Mouse (Mus musculus) ES-Bruce4 (cell line): ENCODE results near the gene Gal3st2. TPM values are rescaled to one million over a fixed set of nuclear protein-coding genes. Genes with fewer than 3 reads are reported as not detected.
"Not testable (repeated sequence)": the region's sequence is repeated elsewhere in the genome, so short reads cannot be mapped to it uniquely, and the experiment has no call there.

Source experiments
- H3K27ac ChIP-seq: 2 replicates; pipeline ENCODE4 v1.5.1; 2012; ENCODE audit warnings: low read length, inconsistent platforms; ENCODE audit not compliant: insufficient read depth
- H3K27me3 ChIP-seq: 2 replicates; pipeline ENCODE4 v1.6.1; 2012; ENCODE audit warnings: mild to moderate bottlenecking, low read length, inconsistent platforms; ENCODE audit not compliant: control insufficient read depth, poor library complexity, insufficient read depth, severe bottlenecking
- H3K36me3 ChIP-seq: 2 replicates; pipeline ENCODE4 v1.6.1; 2012; ENCODE audit warnings: inconsistent platforms, mild to moderate bottlenecking, low read length, moderate library complexity; ENCODE audit not compliant: control insufficient read depth, poor library complexity, insufficient read depth, severe bottlenecking
- H3K4me1 ChIP-seq: one replicate; pipeline ENCODE4 v1.8.1; 2011; ENCODE audit warnings: low read length; ENCODE audit not compliant: control insufficient read depth, insufficient read depth
- H3K4me3 ChIP-seq: 2 replicates; pipeline ENCODE4 v1.5.1; 2011; ENCODE audit warnings: low read depth, mild to moderate bottlenecking, low read length
- H3K9ac ChIP-seq: 2 replicates; pipeline ENCODE4 v1.6.1; 2012; ENCODE audit warnings: low read depth, mild to moderate bottlenecking, inconsistent platforms; ENCODE audit not compliant: poor library complexity, severe bottlenecking
- H3K9me3 ChIP-seq: replicated peaks from 2 replicates; pipeline ENCODE4 v1.6.1; 2012; ENCODE audit warnings: mild to moderate bottlenecking, low read length, inconsistent platforms; ENCODE audit not compliant: control insufficient read depth, poor library complexity, insufficient read depth, severe bottlenecking
- CTCF ChIP-seq: IDR thresholded peaks from one replicate; pipeline ENCODE4 v1.8.1; 2011; ENCODE audit warnings: low read depth, low read length
- EP300 ChIP-seq: IDR thresholded peaks from 2 replicates; pipeline ENCODE4 v1.6.1; 2011; ENCODE audit warnings: low read depth, low read length; ENCODE audit not compliant: insufficient read depth
- POLR2A ChIP-seq: IDR thresholded peaks from one replicate; pipeline ENCODE4 v1.8.1; 2011; ENCODE audit warnings: low read length; ENCODE audit not compliant: insufficient read depth
- polyA plus RNA-seq: library from polyadenylated mRNA; stranded (reverse); fragments of >200 nt; gene quantifications from 2 replicates; pipeline ENCODE4 v1.2.4, GENCODE M21; 2011; ENCODE audit warnings: low read depth; ENCODE audit not compliant: missing spikeins, insufficient read depth, insufficient read length

The Gal3st2 gene
- polyA plus RNA-seq, 1 experiment = not detected

DNA sequence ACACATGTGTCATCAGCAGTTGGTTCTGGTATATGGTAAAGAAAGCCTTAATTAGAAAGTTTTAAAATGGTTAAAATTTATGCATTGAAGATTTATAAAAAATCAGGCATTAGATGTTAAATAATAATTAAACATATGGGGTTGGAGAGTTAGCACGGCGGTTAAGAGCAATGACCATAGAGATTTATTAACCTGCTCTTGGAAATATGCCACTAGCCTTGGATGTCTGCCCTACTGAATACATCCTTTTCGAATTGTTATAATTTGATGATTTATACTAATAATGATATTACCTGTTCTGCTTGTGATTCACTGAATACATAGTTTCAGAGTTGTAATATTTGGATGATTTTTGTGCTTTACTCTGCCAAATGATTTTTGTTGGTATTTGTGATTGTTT is 3.1 kb upstream of the Gal3st2 start:
- Histone ChIP-seq H3K4me1 (no peaks in the 10 kb centered on the region), H3K9ac (no peak overlapping the region), H3K36me3 (no peaks in the 10 kb centered on the region), H3K27me3 (no peaks in the 10 kb centered on the region), H3K9me3 (no peaks in the 10 kb centered on the region), H3K27ac (no peak overlapping the region), H3K4me3 (no peak overlapping the region)
- TF ChIP-seq EP300 (no peak), POLR2A (no peak), CTCF (no peak)

DNA sequence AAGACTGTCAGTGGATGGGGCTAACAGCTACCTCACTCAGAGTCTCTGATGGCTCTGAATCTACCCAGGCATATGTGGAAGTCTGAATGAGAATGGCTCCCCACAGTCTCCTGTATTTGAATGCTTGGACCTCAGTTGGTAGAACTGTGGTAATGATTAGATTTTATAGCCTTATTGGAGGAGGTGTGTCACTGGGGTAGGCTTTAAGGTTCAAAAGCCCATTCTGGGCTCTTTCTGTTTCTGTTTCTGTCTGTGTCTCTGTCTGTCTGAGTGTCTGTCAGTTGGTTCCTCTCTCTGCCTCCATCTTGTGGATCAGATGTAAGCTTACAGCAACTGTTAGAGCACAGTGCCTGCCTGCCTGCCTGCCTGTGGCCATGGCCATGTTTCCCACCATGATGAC is 1.5 kb upstream of the Gal3st2 start:
- Histone ChIP-seq H3K27me3 (no peaks in the 10 kb centered on the region), H3K9ac (no peak overlapping the region), H3K4me3 (no peak overlapping the region), H3K9me3 (no peaks in the 10 kb centered on the region), H3K4me1 (no peaks in the 10 kb centered on the region), H3K27ac (no peak overlapping the region), H3K36me3 (no peaks in the 10 kb centered on the region)
- TF ChIP-seq EP300 = no peak
- TF ChIP-seq POLR2A = no peak
- TF ChIP-seq CTCF = no peak

- H3K27ac ChIP-seq, H3K4me1 ChIP-seq, H3K9me3 ChIP-seq, H3K4me3 ChIP-seq, H3K36me3 ChIP-seq, H3K27me3 ChIP-seq, H3K9ac ChIP-seq: not testable (repeated sequence)
These were observed 10.5 kb downstream of the Gal3st2 start for GRCm38 (mm10) chr1:93871594-93872105.

GRCm38 (mm10) chr1:93874405-93874804 is 13.3 kb downstream of the Gal3st2 start:
- H3K27me3 ChIP-seq = not testable (repeated sequence)

GRCm38 (mm10) chr1:93881778-93882177 is 20.7 kb downstream of the Gal3st2 start:
- H3K4me1 ChIP-seq, H3K27ac ChIP-seq, H3K9ac ChIP-seq, H3K36me3 ChIP-seq, H3K27me3 ChIP-seq, H3K4me3 ChIP-seq, H3K9me3 ChIP-seq: not testable (repeated sequence)

More at GRCm38 (mm10) chr1:93874405-93874804, 13.3 kb downstream of the Gal3st2 start:
- H3K9ac ChIP-seq, H3K4me1 ChIP-seq, H3K9me3 ChIP-seq, H3K36me3 ChIP-seq, H3K27ac ChIP-seq, H3K4me3 ChIP-seq: not testable (repeated sequence)

DNA sequence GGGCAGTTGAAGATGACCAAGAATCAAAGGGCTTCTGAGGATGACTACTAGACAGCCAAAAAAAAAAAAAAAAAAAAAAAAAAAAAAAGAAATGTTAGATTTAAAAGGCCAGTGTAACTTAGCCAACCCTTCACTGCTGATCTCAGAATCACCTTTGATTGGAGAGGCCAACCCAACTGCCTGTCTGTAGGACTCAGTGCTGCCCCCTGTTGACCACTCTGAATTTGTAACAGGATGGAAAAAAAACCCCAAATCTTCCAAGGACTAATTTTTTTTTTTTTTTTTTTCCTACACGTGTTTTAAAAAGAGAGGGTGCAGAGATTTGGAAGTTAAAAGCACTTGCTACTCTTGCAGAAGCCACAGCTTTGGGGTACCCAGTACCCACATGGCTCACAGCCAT is 29.8 kb downstream of the Gal3st2 start:
- H3K4me3 ChIP-seq, H3K27ac ChIP-seq, H3K36me3 ChIP-seq, H3K27me3 ChIP-seq, H3K9ac ChIP-seq, H3K4me1 ChIP-seq, H3K9me3 ChIP-seq: not testable (repeated sequence)
- peak; percentile 22 for TF ChIP-seq CTCF

GRCm38 (mm10) chr1:93897395-93897794 is 36.3 kb downstream of the Gal3st2 start:
- not testable (repeated sequence) for H3K27me3 ChIP-seq, H3K9me3 ChIP-seq, H3K4me3 ChIP-seq, H3K36me3 ChIP-seq, H3K4me1 ChIP-seq, H3K27ac ChIP-seq, H3K9ac ChIP-seq

- not testable (repeated sequence) for H3K27me3 ChIP-seq, H3K36me3 ChIP-seq, H3K4me3 ChIP-seq, H3K9ac ChIP-seq, H3K4me1 ChIP-seq, H3K9me3 ChIP-seq, H3K27ac ChIP-seq
These were observed 40.2 kb downstream of the Gal3st2 start for GRCm38 (mm10) chr1:93901291-93901690.

DNA sequence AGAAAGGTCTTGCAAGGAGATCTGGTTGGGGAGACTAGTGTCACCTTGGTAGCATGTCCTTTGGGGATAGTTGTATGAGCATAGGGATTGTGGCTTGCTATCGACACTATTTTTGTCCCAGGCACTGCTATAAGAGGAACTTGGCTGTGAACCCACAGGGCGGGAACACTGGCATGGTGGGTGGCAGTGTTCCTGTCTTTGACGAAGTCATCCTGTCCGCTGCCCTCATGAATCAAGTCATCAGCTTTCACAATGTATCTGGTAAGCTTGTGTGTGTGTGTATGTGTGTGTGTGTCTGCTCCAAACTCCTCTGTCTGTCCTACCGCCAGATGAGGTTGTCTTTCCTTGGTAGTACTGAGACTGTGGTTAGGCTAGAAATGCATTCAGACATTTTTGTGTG is 45.6 kb downstream of the Gal3st2 start:
- not testable (repeated sequence) for H3K27me3 ChIP-seq

More for the DNA sequence above, 45.6 kb downstream of the Gal3st2 start:
- not testable (repeated sequence) for H3K9ac ChIP-seq, H3K36me3 ChIP-seq, H3K27ac ChIP-seq, H3K4me3 ChIP-seq, H3K4me1 ChIP-seq, H3K9me3 ChIP-seq
